Mouse (Mus musculus): ENCODE measurements around the gene Hist1h1a.
A peak's percentile ranks its signal among the peaks of the same experiment; 100 is the strongest.

GRCm38 (mm10) chr13:23760972-23761864 is 2.2 kb upstream of the Hist1h1a start, which contains the start of gene Hist1h4a:
- TF ChIP-seq POLR2A (IDR thresholded peaks at IDR 0.05; ENCODE audit: low read depth, low read length) (peak; percentile 35; the same call in 1 of the 2 replicates), CTCF (IDR thresholded peaks at IDR 0.05; ENCODE audit: extremely low read depth, insufficient read depth, insufficient read length, insufficient replicate concordance) (no peak)
